Mouse (Mus musculus) C2C12 (cell line): ENCODE measurements around the gene Miga1.

Experiments
- CTCF ChIP-seq: IDR thresholded peaks from one replicate; pipeline ENCODE4 v1.5.1; 2011; ENCODE audit not compliant: control insufficient read depth, insufficient read depth, insufficient read length
- FOSL1 ChIP-seq: IDR thresholded peaks from one replicate; pipeline ENCODE4 v1.8.0; 2011; ENCODE audit warnings: mild to moderate bottlenecking, low read length; ENCODE audit not compliant: poor library complexity, insufficient read depth, severe bottlenecking
- MAX ChIP-seq: IDR thresholded peaks from one replicate; pipeline ENCODE4 v1.6.1; 2011; ENCODE audit warnings: mild to moderate bottlenecking, control low read depth
- MYOG ChIP-seq: IDR thresholded peaks from one replicate; pipeline ENCODE4 v1.6.1; 2011; ENCODE audit not compliant: control insufficient read depth, insufficient read length; ENCODE audit errors: extremely low read depth
- USF1 ChIP-seq: IDR thresholded peaks from one replicate; pipeline ENCODE4 v1.6.1; 2011; ENCODE audit warnings: low read depth, mild to moderate bottlenecking, control low read depth, moderate library complexity

DNA sequence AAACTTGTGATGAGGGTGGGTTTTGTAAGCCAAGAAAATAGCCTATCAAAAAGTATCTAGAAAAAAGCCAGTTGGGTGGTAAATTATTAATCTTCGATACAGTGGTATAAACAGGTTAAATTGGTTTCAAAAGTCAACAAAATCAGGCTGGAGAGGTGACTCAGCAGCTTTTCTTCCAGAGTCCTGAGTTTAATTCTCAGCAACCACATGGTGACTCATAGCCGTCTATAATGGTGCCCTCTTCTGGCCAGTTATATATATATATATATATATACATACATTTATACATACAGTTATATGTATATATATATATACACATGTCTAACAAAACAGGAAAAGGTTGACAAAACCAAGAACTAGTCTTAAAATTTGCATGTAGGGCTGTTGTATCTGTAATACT, 101.4 kb downstream of the Miga1 start:
- TF ChIP-seq CTCF (no peak), MYOG (no peak), USF1 (no peak), FOSL1 (no peak), MAX (no peak)
